In the genomic region with DNA sequence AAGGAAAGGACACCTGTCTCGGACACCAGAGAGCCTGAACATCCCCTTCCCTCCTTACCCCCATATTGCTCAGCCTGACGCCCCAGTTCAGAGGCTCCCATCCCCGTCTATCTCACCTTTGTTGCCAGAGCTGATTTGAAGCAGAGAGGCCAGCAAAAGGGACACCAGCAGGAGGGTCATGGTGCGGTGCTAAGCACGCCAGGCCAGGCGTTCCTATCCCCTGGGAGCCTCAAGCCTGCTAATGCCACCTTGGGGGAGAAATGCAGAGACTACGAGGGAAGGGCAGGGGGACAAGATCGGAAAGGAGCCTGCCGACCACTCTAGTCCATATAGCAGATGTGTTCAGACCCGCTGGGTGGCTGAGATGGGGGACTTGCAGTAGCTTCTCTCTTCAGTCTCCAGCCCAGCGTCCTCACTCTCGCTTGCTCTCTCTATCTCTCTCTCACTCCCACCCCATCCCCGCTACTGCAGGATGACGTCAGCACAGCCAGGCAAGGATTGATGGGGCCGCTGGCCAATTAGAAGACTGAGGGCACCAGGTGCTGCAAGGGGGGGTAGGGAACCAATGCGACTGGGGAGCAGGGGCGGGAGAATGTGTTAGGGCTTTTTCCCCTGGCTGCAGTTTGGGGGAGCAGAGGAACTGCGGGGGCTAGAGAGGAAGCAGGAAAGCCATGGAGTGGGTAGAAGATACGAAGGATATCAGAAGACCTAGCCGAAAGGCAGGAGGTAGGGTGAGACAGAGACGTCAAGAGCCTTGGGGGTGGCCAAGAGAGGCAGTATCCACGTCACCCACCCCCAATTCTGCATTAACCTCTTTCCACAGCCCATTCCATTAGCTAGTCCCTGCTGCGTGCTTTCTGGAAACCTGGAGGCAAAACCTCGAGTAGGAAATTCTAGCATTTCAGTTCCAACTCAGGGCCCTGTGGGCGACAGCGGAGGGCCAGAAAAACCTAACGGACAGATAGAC, we compare ENCODE assay signal across 8 mouse cellular contexts. TPM values are rescaled to one million over a fixed set of nuclear protein-coding genes. Genes with fewer than 3 reads are reported as not detected.
A peak's percentile ranks its signal among the peaks of the same experiment; 100 is the strongest.
DNase-seq lines count a peak whose midpoint lies in the region; ATAC-seq lines count a peak whose summit lies in the region.

A gene (minus strand): TSS at position 490 of the 967 bp plus-strand sequence.

- peak; percentile 84 for DNase-seq in adrenal gland, adult 8-10 months
- DNase-seq in embryo, embryonic 10 days (ENCODE audit: low spot score): peak; percentile 88
- peak; percentile 72 for DNase-seq in gastrocnemius, postnatal 25 days
- peak; percentile 92 for DNase-seq in intestine, embryonic 14.5 days (ENCODE audit: low spot score)
- DNase-seq in left cerebral cortex, postnatal 10 days (ENCODE audit: extremely low spot score in 1 of 2, low spot score in 2 of 2): peak; percentile 92 to 93
- DNase-seq in right cerebral cortex, postnatal 36 days (ENCODE audit: low spot score in 2 of 2): peak; percentile 88 to 91
- no peak for DNase-seq in adipocyte (ENCODE audit: low spot score)

- peak within 1 kb of the TSS; percentile 38 for H3K4me3 ChIP-seq in intestine, embryonic 14.5 days (ENCODE audit: low read depth, low read length)

- H3K36me3 ChIP-seq in intestine, embryonic 14.5 days (ENCODE audit: control insufficient read depth, insufficient read depth, low read length): no peaks in the 10 kb centered on the region

- H3K9ac ChIP-seq in intestine, embryonic 14.5 days (ENCODE audit: low read length): peak within 1 kb of the TSS; percentile 45

- no peaks in the 10 kb centered on the region for H3K4me1 ChIP-seq in intestine, embryonic 14.5 days (replicated peaks; ENCODE audit: control insufficient read depth, insufficient read depth, low read length)

- H3K27me3 ChIP-seq in intestine, embryonic 14.5 days (replicated peaks; ENCODE audit: control insufficient read depth, insufficient read depth, low read length): no peaks in the 10 kb centered on the region

- WGBS in intestine, embryonic 14.5 days: 6% methylated on average over 27 of the region's 27 CpGs

- H3K4me2 ChIP-seq in intestine, embryonic 14.5 days (ENCODE audit: low read length): peak within 1 kb of the TSS; percentile 61

- H3K9me3 ChIP-seq in intestine, embryonic 14.5 days (ENCODE audit: control insufficient read depth, low read length): no peaks in the 10 kb centered on the region

- intact Hi-C loops in left cerebral cortex, postnatal 10 days (cut with DNase I): no loop called here

- peak; percentile 94 for ATAC-seq in intestine, embryonic 14.5 days (replicated peaks; ENCODE audit: low FRiP score, low TSS enrichment, low read depth)
- peak; percentile 99 for ATAC-seq in megakaryocyte-erythroid progenitor cell, adult 5-6 weeks (replicated peaks; ENCODE audit: low FRiP score, low TSS enrichment, poor library complexity, severe bottlenecking)

- H3K27ac ChIP-seq in intestine, embryonic 14.5 days (ENCODE audit: low read depth): no peak within 1 kb of the TSS

RNA-seq across cellular contexts. Expression of the gene that starts here (rescaled TPM):
- 10 to 100 TPM; 55.0 to 89.1 (median 73.7) TPM for total RNA-seq in adrenal gland, adult 8-10 months (2022)
- under 1 TPM; 0.59 to 0.61 TPM for total RNA-seq in gastrocnemius, postnatal 25 days (2021)
- polyA plus RNA-seq in intestine, embryonic 14.5 days (2014; fragmentation: Nextera tagmentation; extraction: Ambion mirVana): 4.7 and 5.4 TPM in 2 replicates
- total RNA-seq in left cerebral cortex, postnatal 10 days (2021): 100 to 1,000 TPM; 333 TPM
- 11.5 and 18.4 TPM in 2 replicates for total RNA-seq in megakaryocyte-erythroid progenitor cell, adult 5-6 weeks (2014; fragmentation: Nextera tagmentation)
- total RNA-seq in megakaryocyte-erythroid progenitor cell, adult 5-6 weeks (2017): 7.5 and 19.9 TPM in 2 replicates

Comparison
In these comparisons a context has a peak if more than half of its experiments do, and no peak if none do; other contexts are left out.
1. RNA of the gene that starts here (total RNA-seq): 333 TPM in left cerebral cortex, postnatal 10 days, 55.0 to 89.1 TPM in adrenal gland, adult 8-10 months and 7.5 to 19.9 TPM in megakaryocyte-erythroid progenitor cell, adult 5-6 weeks; 0.59 to 0.61 TPM in gastrocnemius, postnatal 25 days; every median in the first group is over 4 times any median in the second.
2. Peak in DNase-seq in gastrocnemius, postnatal 25 days; RNA of the gene not detected or under 1 TPM.